Mouse (Mus musculus): ENCODE measurements at regions not wholly inside any gene's neighbourhood (a gene's known extent, or its start where the extent isn't known, plus 50 kb on each side); places are given as distances from the start of the nearest gene placed in this dataset.

GRCm38 (mm10) chr7:40195366-40195765 lies 677.8 kb downstream of the Zfp619 start:
- no peak overlapping the region for H3K9ac ChIP-seq (ENCODE audit: insufficient read depth, low read depth, low read length, poor library complexity, severe bottlenecking)
- no peak for DNase-seq (ENCODE audit: low read depth, low spot score)
- H3K4me3 ChIP-seq (ENCODE audit: insufficient read depth in 1 of 2, low read depth in 1 of 2, low read length in 2 of 2, poor library complexity in 1 of 2, severe bottlenecking in 1 of 2), result no peak overlapping the region
- H3K4me1 ChIP-seq (ENCODE audit: control insufficient read depth in 2 of 2, insufficient read depth in 2 of 2, low read length in 2 of 2, poor library complexity in 1 of 2), result no peaks in the 10 kb centered on the region
- no peak overlapping the region for H3K27ac ChIP-seq (ENCODE audit: insufficient read depth, low read depth, low read length, poor library complexity, severe bottlenecking)
- in situ Hi-C loops (cut with MboI; ENCODE audit: low sequenced_read_pairs in 2 of 2, unreplicated experiment in 2 of 2), result no loop called here
- no peaks in the 10 kb centered on the region for H3K9me3 ChIP-seq (ENCODE audit: control insufficient read depth, insufficient read depth, low read depth, low read length)
- no peaks in the 10 kb centered on the region for H3K36me3 ChIP-seq (ENCODE audit: control insufficient read depth, insufficient read depth, low read length, poor library complexity, severe bottlenecking)
- TF ChIP-seq MAFK (IDR thresholded peaks at IDR 0.05; ENCODE audit: insufficient read depth, low read depth, low read length), result no peak
- TF ChIP-seq CHD2 (IDR thresholded peaks at IDR 0.05; ENCODE audit: low read depth, low read length), result no peak
- no peak for TF ChIP-seq ZNF384 (IDR thresholded peaks at IDR 0.05; ENCODE audit: low read depth, low read length)
- no peak for TF ChIP-seq ZC3H11A (IDR thresholded peaks at IDR 0.05; ENCODE audit: borderline replicate concordance, low read depth, low read length)
- no peak for TF ChIP-seq HCFC1 (IDR thresholded peaks at IDR 0.05; ENCODE audit: borderline replicate concordance, insufficient read depth, low read length)

- in situ Hi-C loops (cut with MboI; ENCODE audit: low sequenced_read_pairs in 2 of 2, unreplicated experiment in 2 of 2), result no loop called here
- Histone ChIP-seq H3K4me3 (ENCODE audit: insufficient read depth in 1 of 2, low read depth in 1 of 2, low read length in 2 of 2, poor library complexity in 1 of 2, severe bottlenecking in 1 of 2) (no peak overlapping the region), H3K36me3 (ENCODE audit: control insufficient read depth, insufficient read depth, low read length, poor library complexity, severe bottlenecking) (no peaks in the 10 kb centered on the region), H3K4me1 (ENCODE audit: control insufficient read depth in 2 of 2, insufficient read depth in 2 of 2, low read length in 2 of 2, poor library complexity in 1 of 2) (no peaks in the 10 kb centered on the region), H3K27ac (ENCODE audit: insufficient read depth, low read depth, low read length, poor library complexity, severe bottlenecking) (no peak overlapping the region), H3K9ac (ENCODE audit: insufficient read depth, low read depth, low read length, poor library complexity, severe bottlenecking) (no peak overlapping the region), H3K9me3 (ENCODE audit: control insufficient read depth, insufficient read depth, low read depth, low read length) (no peaks in the 10 kb centered on the region)
- TF ChIP-seq ZC3H11A (IDR thresholded peaks at IDR 0.05; ENCODE audit: borderline replicate concordance, low read depth, low read length) (no peak), ZNF384 (IDR thresholded peaks at IDR 0.05; ENCODE audit: low read depth, low read length) (no peak), MAFK (IDR thresholded peaks at IDR 0.05; ENCODE audit: insufficient read depth, low read depth, low read length) (no peak), CHD2 (IDR thresholded peaks at IDR 0.05; ENCODE audit: low read depth, low read length) (no peak), HCFC1 (IDR thresholded peaks at IDR 0.05; ENCODE audit: borderline replicate concordance, insufficient read depth, low read length) (no peak)
- no peak for DNase-seq (ENCODE audit: low read depth, low spot score)
Measured at GRCm38 (mm10) chr7:40202615-40203014, 685.0 kb downstream of the Zfp619 start.

- no peaks in the 10 kb centered on the region for H3K4me1 ChIP-seq (ENCODE audit: control insufficient read depth in 2 of 2, insufficient read depth in 2 of 2, low read length in 2 of 2, poor library complexity in 1 of 2)
- no peak for TF ChIP-seq MAFK (IDR thresholded peaks at IDR 0.05; ENCODE audit: insufficient read depth, low read depth, low read length)
- no peak for TF ChIP-seq HCFC1 (IDR thresholded peaks at IDR 0.05; ENCODE audit: borderline replicate concordance, insufficient read depth, low read length)
- TF ChIP-seq CHD2 (IDR thresholded peaks at IDR 0.05; ENCODE audit: low read depth, low read length), result no peak
Measured at GRCm38 (mm10) chr7:40211956-40212355, 686.2 kb upstream of the Vstm2b start.

GRCm38 (mm10) chr7:40212576-40212975 lies 685.6 kb upstream of the Vstm2b start:
- in situ Hi-C loops (cut with MboI; ENCODE audit: low sequenced_read_pairs in 2 of 2, unreplicated experiment in 2 of 2), result no loop called here
- no peaks in the 10 kb centered on the region for H3K36me3 ChIP-seq (ENCODE audit: control insufficient read depth, insufficient read depth, low read length, poor library complexity, severe bottlenecking)
- no peak for TF ChIP-seq CHD2 (IDR thresholded peaks at IDR 0.05; ENCODE audit: low read depth, low read length)
- TF ChIP-seq ZC3H11A (IDR thresholded peaks at IDR 0.05; ENCODE audit: borderline replicate concordance, low read depth, low read length), result no peak
- no peak for TF ChIP-seq ZNF384 (IDR thresholded peaks at IDR 0.05; ENCODE audit: low read depth, low read length)
- no peak for TF ChIP-seq MAFK (IDR thresholded peaks at IDR 0.05; ENCODE audit: insufficient read depth, low read depth, low read length)
- TF ChIP-seq HCFC1 (IDR thresholded peaks at IDR 0.05; ENCODE audit: borderline replicate concordance, insufficient read depth, low read length), result no peak

More at GRCm38 (mm10) chr7:40211956-40212355, 686.2 kb upstream of the Vstm2b start:
- no peak for DNase-seq (ENCODE audit: low read depth, low spot score)
- Histone ChIP-seq H3K36me3 (ENCODE audit: control insufficient read depth, insufficient read depth, low read length, poor library complexity, severe bottlenecking) (no peaks in the 10 kb centered on the region), H3K9ac (ENCODE audit: insufficient read depth, low read depth, low read length, poor library complexity, severe bottlenecking) (no peak overlapping the region), H3K27ac (ENCODE audit: insufficient read depth, low read depth, low read length, poor library complexity, severe bottlenecking) (no peak overlapping the region), H3K4me3 (ENCODE audit: insufficient read depth in 1 of 2, low read depth in 1 of 2, low read length in 2 of 2, poor library complexity in 1 of 2, severe bottlenecking in 1 of 2) (no peak overlapping the region), H3K9me3 (ENCODE audit: control insufficient read depth, insufficient read depth, low read depth, low read length) (no peaks in the 10 kb centered on the region)
- in situ Hi-C loops (cut with MboI; ENCODE audit: low sequenced_read_pairs in 2 of 2, unreplicated experiment in 2 of 2), result no loop called here

GRCm38 (mm10) chr7:40213646-40214045 lies 684.5 kb upstream of the Vstm2b start:
- Histone ChIP-seq H3K27ac (ENCODE audit: insufficient read depth, low read depth, low read length, poor library complexity, severe bottlenecking) (no peak overlapping the region), H3K4me3 (ENCODE audit: insufficient read depth in 1 of 2, low read depth in 1 of 2, low read length in 2 of 2, poor library complexity in 1 of 2, severe bottlenecking in 1 of 2) (no peak overlapping the region), H3K4me1 (ENCODE audit: control insufficient read depth in 2 of 2, insufficient read depth in 2 of 2, low read length in 2 of 2, poor library complexity in 1 of 2) (no peaks in the 10 kb centered on the region), H3K9ac (ENCODE audit: insufficient read depth, low read depth, low read length, poor library complexity, severe bottlenecking) (no peak overlapping the region), H3K36me3 (ENCODE audit: control insufficient read depth, insufficient read depth, low read length, poor library complexity, severe bottlenecking) (no peaks in the 10 kb centered on the region), H3K9me3 (ENCODE audit: control insufficient read depth, insufficient read depth, low read depth, low read length) (no peaks in the 10 kb centered on the region)
- DNase-seq (ENCODE audit: low read depth, low spot score), result no peak
- TF ChIP-seq HCFC1 (IDR thresholded peaks at IDR 0.05; ENCODE audit: borderline replicate concordance, insufficient read depth, low read length), result no peak
- no peak for TF ChIP-seq ZNF384 (IDR thresholded peaks at IDR 0.05; ENCODE audit: low read depth, low read length)
- TF ChIP-seq ZC3H11A (IDR thresholded peaks at IDR 0.05; ENCODE audit: borderline replicate concordance, low read depth, low read length), result no peak
- TF ChIP-seq MAFK (IDR thresholded peaks at IDR 0.05; ENCODE audit: insufficient read depth, low read depth, low read length), result no peak
- no peak for TF ChIP-seq CHD2 (IDR thresholded peaks at IDR 0.05; ENCODE audit: low read depth, low read length)
- in situ Hi-C loops (cut with MboI; ENCODE audit: low sequenced_read_pairs in 2 of 2, unreplicated experiment in 2 of 2), result no loop called here

More at GRCm38 (mm10) chr7:40212576-40212975, 685.6 kb upstream of the Vstm2b start:
- Histone ChIP-seq H3K9me3 (ENCODE audit: control insufficient read depth, insufficient read depth, low read depth, low read length) (no peaks in the 10 kb centered on the region), H3K27ac (ENCODE audit: insufficient read depth, low read depth, low read length, poor library complexity, severe bottlenecking) (no peak overlapping the region), H3K4me3 (ENCODE audit: insufficient read depth in 1 of 2, low read depth in 1 of 2, low read length in 2 of 2, poor library complexity in 1 of 2, severe bottlenecking in 1 of 2) (no peak overlapping the region), H3K4me1 (ENCODE audit: control insufficient read depth in 2 of 2, insufficient read depth in 2 of 2, low read length in 2 of 2, poor library complexity in 1 of 2) (no peaks in the 10 kb centered on the region), H3K9ac (ENCODE audit: insufficient read depth, low read depth, low read length, poor library complexity, severe bottlenecking) (no peak overlapping the region)
- DNase-seq (ENCODE audit: low read depth, low spot score), result no peak
